Mouse (Mus musculus): Measurements from ENCODE around the gene Clba1.

- TF ChIP-seq CTCF (IDR thresholded peaks at IDR 0.05; ENCODE audit: insufficient read depth, low read depth, low read length) (no peak), POLR2A (IDR thresholded peaks at IDR 0.05; ENCODE audit: insufficient read depth, low read depth, low read length) (no peak)
Observed at GRCm38 (mm10) chr12:112849235-112850022, 40.7 kb downstream of the Clba1 start.

All from olfactory bulb, adult 2 months (tissue).